Mouse (Mus musculus) heart, embryonic 11.5 days (tissue): ENCODE measurements around the gene Akr1b3. TPM values are rescaled to one million over a fixed set of nuclear protein-coding genes. Genes with fewer than 3 reads are reported as not detected.
A peak's percentile ranks its signal among the peaks of the same experiment; 100 is the strongest.

ENCODE experiments used
- ATAC-seq: fragments of 200-750 bp; cut with Nextera tagmentation; replicated peaks from 2 replicates; pipeline ENCODE4 v1.8.0; 2017; ENCODE audit warnings: moderate library complexity; ENCODE audit not compliant: insufficient number of reproducible peaks, low FRiP score, low TSS enrichment
- H3K27ac ChIP-seq: fragments of 300-500 bp; sonication (generic); 2 replicates; pipeline ENCODE4 v1.5.1; 2014; ENCODE audit warnings: mild to moderate bottlenecking, low read depth, low read length
- H3K27me3 ChIP-seq: fragments of 300-500 bp; sonication (generic); 2 replicates; pipeline ENCODE4 v1.6.1; 2014; ENCODE audit warnings: mild to moderate bottlenecking, low read length, mixed read lengths; ENCODE audit not compliant: control insufficient read depth, insufficient read depth
- H3K36me3 ChIP-seq: fragments of 300-500 bp; sonication (generic); 2 replicates; pipeline ENCODE4 v1.6.1; 2014; ENCODE audit warnings: mild to moderate bottlenecking, low read length, moderate library complexity, mixed read lengths; ENCODE audit not compliant: control insufficient read depth, insufficient read depth
- H3K4me1 ChIP-seq: fragments of 300-500 bp; sonication (generic); 2 replicates; pipeline ENCODE4 v1.6.1; 2014; ENCODE audit warnings: low read length; ENCODE audit not compliant: control insufficient read depth, insufficient read depth
- H3K4me2 ChIP-seq: fragments of 300-500 bp; sonication (generic); 2 replicates; pipeline ENCODE4 v1.6.1; 2014; ENCODE audit warnings: mild to moderate bottlenecking, moderate library complexity
- H3K4me3 ChIP-seq: fragments of 300-500 bp; sonication (generic); 2 replicates; pipeline ENCODE4 v1.5.1; 2014; ENCODE audit warnings: low read depth, low read length
- H3K9ac ChIP-seq: fragments of 300-500 bp; sonication (generic); 2 replicates; pipeline ENCODE4 v1.6.1; 2014; ENCODE audit warnings: mild to moderate bottlenecking, low read depth, low read length, moderate library complexity
- H3K9me3 ChIP-seq: fragments of 300-500 bp; sonication (generic); replicated peaks from 2 replicates; pipeline ENCODE4 v1.6.1; 2016; ENCODE audit warnings: low read length; ENCODE audit not compliant: control insufficient read depth
- WGBS: fragments of 180-500 bp; shearing (Covaris S2); extraction: QIAGEN DNeasy Blood & Tissue Kit; methylation state at CpG from one replicate; pipeline ENCODE4 v1.1.7; 2014; ENCODE audit not compliant: insufficient replicate concordance; 5-methylcytosine and 5-hydroxymethylcytosine counted together
- polyA plus RNA-seq: library from polyadenylated mRNA; unstranded; fragments of >200 nt; fragmentation: Nextera tagmentation; extraction: Ambion mirVana; gene quantifications from 2 replicates; pipeline ENCODE4 v1.2.1, GENCODE M21; 2014

Gene Akr1b3
- polyA plus RNA-seq, 1 experiment from 2014 or later: 205 TPM

- no peak overlapping the region for H3K27ac ChIP-seq
- no peak overlapping the region for H3K4me2 ChIP-seq
- H3K36me3 ChIP-seq: peaks cover 9% of the 10 kb centered on the region; the same call in 1 of the 2 replicates
- H3K27me3 ChIP-seq: no peaks in the 10 kb centered on the region
- no peak overlapping the region for H3K9ac ChIP-seq
- no peaks in the 10 kb centered on the region for H3K4me1 ChIP-seq
- no peak for ATAC-seq
- H3K4me3 ChIP-seq: no peak overlapping the region
- 89% methylated on average over 11 of the region's 11 CpGs for WGBS
- H3K9me3 ChIP-seq: no peaks in the 10 kb centered on the region
Observed at GRCm38 (mm10) chr6:34310023-34310595, 7.2 kb downstream of the Akr1b3 start.

- ATAC-seq: no peak
- Histone ChIP-seq H3K4me3 (no peak overlapping the region), H3K36me3 (peaks cover 9% of the 10 kb centered on the region; the same call in 1 of the 2 replicates), H3K4me2 (no peak overlapping the region), H3K27me3 (no peaks in the 10 kb centered on the region), H3K4me1 (no peaks in the 10 kb centered on the region), H3K9me3 (no peaks in the 10 kb centered on the region), H3K9ac (no peak overlapping the region), H3K27ac (no peak overlapping the region)
- 82% methylated on average over 6 of the region's 6 CpGs for WGBS
Observed at GRCm38 (mm10) chr6:34309526-34309925, 7.8 kb downstream of the Akr1b3 start.

DNA sequence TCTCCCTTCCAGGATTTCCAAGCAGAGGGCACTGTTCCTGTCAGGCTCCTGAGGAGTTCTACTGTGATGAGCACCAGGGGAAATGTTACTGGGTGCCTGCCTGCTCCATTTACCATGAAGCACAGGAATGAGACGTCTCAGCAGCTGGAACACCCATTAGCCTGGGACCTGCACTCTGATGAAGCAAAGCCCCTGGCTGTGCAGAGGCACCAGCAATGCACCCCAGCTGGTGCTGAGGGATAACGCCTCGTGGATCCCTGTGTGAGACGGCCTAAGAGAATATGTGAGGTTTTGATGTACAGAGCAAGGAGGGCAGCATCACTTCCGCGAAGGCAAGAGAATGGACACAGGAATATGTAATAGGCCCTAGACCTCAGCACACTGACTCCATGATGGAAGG is 10.5 kb downstream of the Akr1b3 start:
- Histone ChIP-seq H3K27me3 (no peaks in the 10 kb centered on the region), H3K4me1 (no peaks in the 10 kb centered on the region), H3K4me2 (no peak overlapping the region), H3K4me3 (no peak overlapping the region), H3K27ac (no peak overlapping the region), H3K9me3 (no peaks in the 10 kb centered on the region), H3K9ac (no peak overlapping the region), H3K36me3 (peaks cover 9% of the 10 kb centered on the region)
- no peak for ATAC-seq
- WGBS: 89% methylated on average over 6 of the region's 6 CpGs

- H3K27me3 ChIP-seq: no peaks in the 10 kb centered on the region
- no peaks in the 10 kb centered on the region for H3K4me1 ChIP-seq
- ATAC-seq: no peak
- H3K36me3 ChIP-seq: peaks cover 7% of the 10 kb centered on the region
- no peaks in the 10 kb centered on the region for H3K9me3 ChIP-seq
- H3K4me2 ChIP-seq: no peak overlapping the region
- 61% methylated on average over 10 of the region's 10 CpGs for WGBS
- no peak overlapping the region for H3K4me3 ChIP-seq
- no peak overlapping the region for H3K9ac ChIP-seq
- no peak overlapping the region for H3K27ac ChIP-seq
Observed at GRCm38 (mm10) chr6:34304675-34305241, 12.5 kb downstream of the Akr1b3 start.

GRCm38 (mm10) chr6:34297055-34297454 is 20.2 kb downstream of the Akr1b3 start:
- Histone ChIP-seq H3K4me2 (no peak overlapping the region), H3K9ac (no peak overlapping the region), H3K36me3 (no peaks in the 10 kb centered on the region), H3K9me3 (no peaks in the 10 kb centered on the region), H3K27me3 (no peaks in the 10 kb centered on the region), H3K27ac (no peak overlapping the region), H3K4me3 (no peak overlapping the region), H3K4me1 (no peaks in the 10 kb centered on the region)
- 75% methylated on average over 3 of the region's 3 CpGs for WGBS
- no peak for ATAC-seq

- no peak overlapping the region for H3K27ac ChIP-seq
- H3K4me1 ChIP-seq: no peaks in the 10 kb centered on the region
- H3K36me3 ChIP-seq: no peaks in the 10 kb centered on the region
- H3K4me3 ChIP-seq: no peak overlapping the region
- no peak for ATAC-seq
- H3K4me2 ChIP-seq: no peak overlapping the region
- H3K9ac ChIP-seq: no peak overlapping the region
- WGBS: 84% methylated on average over 9 of the region's 9 CpGs
- H3K9me3 ChIP-seq: no peaks in the 10 kb centered on the region
- no peaks in the 10 kb centered on the region for H3K27me3 ChIP-seq
Observed at GRCm38 (mm10) chr6:34295437-34295836, 21.8 kb downstream of the Akr1b3 start.

DNA sequence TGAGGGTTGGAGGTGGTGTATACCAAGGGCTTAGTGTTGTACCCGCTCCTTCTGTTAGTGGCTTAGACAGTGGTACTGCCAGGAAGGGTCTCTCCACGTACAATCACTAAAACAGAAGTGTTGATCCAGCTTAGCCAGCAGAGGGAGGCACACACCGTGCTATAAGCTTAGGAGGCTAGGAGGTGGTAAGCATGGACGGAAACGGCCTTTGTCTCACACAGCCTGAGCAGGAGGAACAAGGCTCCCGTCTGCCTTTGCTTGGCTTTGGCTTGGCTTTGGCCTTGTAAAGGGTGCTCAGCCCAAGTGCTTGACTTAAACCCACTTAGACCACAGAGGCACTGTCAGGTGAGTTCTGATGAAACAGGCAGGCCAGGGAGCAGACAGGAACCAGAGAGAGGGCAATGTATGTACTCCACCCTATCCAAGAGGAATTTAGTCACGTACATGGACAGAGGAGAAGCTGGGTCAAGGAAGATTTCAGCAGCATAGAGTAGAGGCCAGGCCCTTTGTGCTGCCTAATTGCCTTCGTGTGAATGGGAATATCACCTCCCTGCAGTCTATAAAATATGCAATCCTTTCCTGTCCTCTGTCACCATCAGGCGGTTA is 24.3 kb downstream of the Akr1b3 start:
- Histone ChIP-seq H3K9ac (no peak overlapping the region), H3K4me3 (no peak overlapping the region), H3K4me2 (no peak overlapping the region), H3K9me3 (no peaks in the 10 kb centered on the region), H3K36me3 (no peaks in the 10 kb centered on the region), H3K27ac (no peak overlapping the region), H3K4me1 (no peaks in the 10 kb centered on the region), H3K27me3 (no peaks in the 10 kb centered on the region)
- WGBS: 31% methylated on average over 9 of the region's 9 CpGs
- peak; percentile 68 for ATAC-seq

DNA sequence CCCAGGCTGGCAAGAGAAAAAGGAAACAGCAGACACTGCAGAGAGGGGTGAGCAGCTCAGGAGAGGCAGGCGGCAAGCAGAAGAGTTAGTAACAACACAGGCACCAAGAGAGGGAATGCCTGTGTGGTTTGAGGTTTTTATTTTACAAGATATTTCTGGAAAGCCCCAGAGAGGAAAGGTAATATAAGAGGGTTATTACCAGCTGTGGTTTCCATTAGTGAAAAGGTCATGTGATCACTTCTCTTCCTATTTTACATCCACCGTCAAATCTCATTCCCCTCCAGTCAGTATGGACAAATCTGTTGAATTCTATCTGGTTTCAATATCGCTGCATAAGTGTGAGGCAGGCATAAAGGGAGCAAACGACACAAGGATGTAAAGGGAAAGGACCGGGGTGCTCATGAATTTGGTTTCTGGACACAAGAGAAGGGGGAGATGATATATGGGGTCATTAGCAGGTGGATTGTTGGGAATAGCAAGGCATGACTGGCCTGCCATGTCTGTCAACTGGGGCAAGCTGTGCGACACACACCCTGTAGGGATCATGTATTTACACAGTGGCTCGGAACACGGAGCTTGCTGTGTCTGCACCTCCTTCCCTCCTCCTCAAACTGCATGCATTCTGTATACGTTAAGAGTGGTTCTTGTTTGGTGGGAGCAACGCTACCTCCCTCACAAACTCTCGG is 24.9 kb downstream of the Akr1b3 start:
- Histone ChIP-seq H3K9ac (no peak overlapping the region), H3K9me3 (no peaks in the 10 kb centered on the region), H3K4me1 (no peaks in the 10 kb centered on the region), H3K27ac (no peak overlapping the region), H3K36me3 (no peaks in the 10 kb centered on the region), H3K4me3 (no peak overlapping the region), H3K4me2 (no peak overlapping the region), H3K27me3 (no peaks in the 10 kb centered on the region)
- WGBS: 57% methylated on average over 11 of the region's 11 CpGs
- no peak for ATAC-seq
